Mouse (Mus musculus) lung, embryonic 15.5 days (tissue): ENCODE results near the gene Prox1. TPM values are rescaled to one million over a fixed set of nuclear protein-coding genes. Genes with fewer than 3 reads are reported as not detected.

Experiments
- polyA plus RNA-seq: library from polyadenylated mRNA; unstranded; fragments of >200 nt; fragmentation: Nextera tagmentation; extraction: Ambion mirVana; gene quantifications from 2 replicates; pipeline ENCODE4 v1.2.1, GENCODE M21; 2015

Gene Prox1
- polyA plus RNA-seq, 1 experiment from 2014 or later, result 2.0 TPM

Other genes starting within 250 kb of the Prox1 start
- gene Smyd2, start 248.4 kb downstream of the Prox1 start, polyA plus RNA-seq, result 98.5 and 99.1 TPM in 2 replicates